Mouse (Mus musculus) spleen, adult 18-20 months (tissue): Measurements from ENCODE around the gene Shc2.

Experiments used
- DNase-seq, 2 experiments: peaks; one replicate each; pipeline ENCODE4 v3.0.0; 2022; ENCODE audit warnings: mixed read lengths in 2 of 2

Shc2 gene

GRCm38 (mm10) chr10:79637128-79638110 is at the start of gene Shc2:
Gene Shc2 (minus strand): TSS chr10:79637918.
- no peak for DNase-seq

DNA sequence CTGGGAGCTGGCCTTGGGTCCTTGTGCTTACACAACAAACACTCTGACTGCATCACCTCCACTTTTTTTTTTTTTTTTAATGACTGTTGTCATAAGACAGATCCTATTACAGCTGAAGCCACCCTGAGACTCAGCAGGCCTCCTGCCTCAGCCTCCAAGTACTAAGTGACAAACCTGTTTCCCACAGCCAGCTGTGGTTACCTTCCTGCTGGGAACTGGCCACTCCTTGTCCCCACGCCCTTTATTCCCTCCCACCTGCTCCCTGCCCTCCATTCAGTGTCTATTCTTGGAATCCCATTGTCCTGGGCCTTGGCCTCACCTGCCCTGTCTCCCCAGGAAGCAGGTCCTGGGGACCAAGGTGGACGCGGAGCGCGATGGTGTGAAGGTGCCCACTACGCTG is 49.8 kb upstream of the Shc2 start:
- no peak for DNase-seq

- no peak for DNase-seq
Measured at GRCm38 (mm10) chr10:79686691-79687090, 49.0 kb upstream of the Shc2 start.

GRCm38 (mm10) chr10:79686219-79686618 is 48.5 kb upstream of the Shc2 start:
- no peak for DNase-seq

- DNase-seq: no peak
Measured at GRCm38 (mm10) chr10:79684770-79685600, 47.3 kb upstream of the Shc2 start.

DNA sequence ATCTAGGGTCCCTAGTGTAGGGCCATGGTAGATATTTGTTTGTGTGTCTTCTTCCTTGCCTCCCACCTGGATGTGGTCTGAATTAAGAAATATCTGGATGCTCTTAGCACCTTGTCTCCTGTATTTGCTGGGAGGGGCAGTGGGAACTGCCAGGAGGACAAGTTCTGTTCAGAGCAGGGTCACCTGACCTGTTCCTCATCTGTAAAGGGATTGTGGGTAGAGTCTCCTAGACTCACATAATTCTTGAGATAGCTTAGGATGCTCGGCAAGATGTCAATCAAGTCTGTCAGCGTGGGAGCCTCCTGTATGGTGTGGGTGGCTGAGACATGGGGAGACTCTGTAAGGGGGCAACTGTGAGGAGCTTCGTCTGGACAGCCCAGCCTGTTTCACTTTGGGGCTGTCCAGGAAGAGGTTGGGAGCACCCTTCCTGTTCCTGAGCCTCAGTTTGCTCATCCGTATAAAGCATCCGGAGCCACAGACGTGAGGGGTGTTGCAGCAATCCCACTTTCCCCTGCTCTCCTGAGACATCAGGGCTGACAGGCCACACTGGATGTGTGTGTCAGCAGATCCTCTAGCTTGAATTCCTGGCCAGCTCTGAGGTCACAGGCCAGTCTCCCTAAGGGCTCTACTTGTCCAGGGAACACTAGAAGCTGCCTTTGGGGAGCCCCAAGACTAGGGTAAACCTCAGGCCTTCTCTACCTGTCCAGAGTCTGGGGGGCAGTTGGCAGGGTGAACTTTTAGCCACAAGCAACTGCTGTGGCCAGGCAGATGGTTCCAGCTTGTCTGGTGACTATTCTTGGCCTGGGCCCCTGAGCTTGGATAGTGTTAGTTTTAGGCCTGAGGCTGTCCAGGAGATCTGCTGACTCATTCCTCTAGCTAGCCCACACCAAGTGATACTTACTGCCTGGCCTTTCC is 46.3 kb upstream of the Shc2 start:
- no peak for DNase-seq

GRCm38 (mm10) chr10:79682916-79683582 is 45.3 kb upstream of the Shc2 start:
- DNase-seq: peak in 1 of 2 experiments; percentile 47

DNA sequence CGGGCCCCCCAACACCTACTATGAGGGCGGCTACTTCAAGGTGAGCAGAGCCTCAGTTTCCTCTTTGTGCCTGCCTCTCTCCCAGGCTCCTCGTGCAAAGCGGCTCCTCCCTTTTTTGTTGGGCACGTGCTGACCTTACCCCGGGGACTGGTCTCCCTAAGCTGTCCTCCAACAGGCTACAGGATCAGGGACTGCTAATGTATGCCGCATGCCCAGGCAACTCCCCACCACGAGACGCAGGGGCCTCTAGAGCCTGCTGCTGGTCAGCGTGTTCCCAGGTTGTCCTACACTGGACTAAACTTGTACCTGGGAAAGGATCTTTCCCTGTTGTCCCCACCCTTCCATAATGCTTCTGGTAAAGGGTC is 44.8 kb upstream of the Shc2 start:
- no peak for DNase-seq

DNA sequence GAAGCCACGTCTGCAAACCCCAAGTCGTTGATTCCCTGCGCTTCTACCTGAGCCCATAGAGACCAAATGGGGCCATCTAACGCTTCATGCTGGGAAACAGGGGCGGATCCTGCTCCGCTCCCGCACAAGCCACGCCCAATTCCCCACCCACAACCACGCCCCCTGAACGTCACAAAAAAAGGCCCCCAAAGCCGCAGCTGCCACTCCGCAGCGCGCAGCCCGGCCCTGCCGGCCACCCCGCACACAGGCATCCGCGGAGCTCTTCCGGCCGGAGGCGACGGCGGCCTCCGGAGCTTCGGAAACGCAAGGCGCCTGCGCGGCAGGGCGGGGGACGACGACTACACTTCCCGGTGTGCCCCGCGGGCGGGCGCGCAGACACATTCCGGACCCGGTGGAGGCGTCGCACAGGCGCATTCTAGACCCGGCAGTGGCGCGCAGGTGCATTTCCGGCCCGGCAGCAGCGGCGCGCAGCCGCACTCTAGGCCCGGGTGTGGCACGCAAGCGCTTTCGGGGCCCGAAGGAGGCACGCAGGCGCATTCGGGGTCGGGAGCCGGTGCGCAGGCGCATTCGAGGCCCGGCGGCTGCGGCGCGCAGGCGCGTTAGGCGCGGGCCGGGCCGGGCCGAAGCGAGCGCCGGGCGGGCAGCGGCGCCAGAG is 44.0 kb upstream of the Shc2 start, which contains the start of gene Cdc34:
TSS of gene Cdc34 (plus strand) at position 605 of the 655 bp plus-strand sequence.
- DNase-seq: peak; percentile 97 to 99

DNA sequence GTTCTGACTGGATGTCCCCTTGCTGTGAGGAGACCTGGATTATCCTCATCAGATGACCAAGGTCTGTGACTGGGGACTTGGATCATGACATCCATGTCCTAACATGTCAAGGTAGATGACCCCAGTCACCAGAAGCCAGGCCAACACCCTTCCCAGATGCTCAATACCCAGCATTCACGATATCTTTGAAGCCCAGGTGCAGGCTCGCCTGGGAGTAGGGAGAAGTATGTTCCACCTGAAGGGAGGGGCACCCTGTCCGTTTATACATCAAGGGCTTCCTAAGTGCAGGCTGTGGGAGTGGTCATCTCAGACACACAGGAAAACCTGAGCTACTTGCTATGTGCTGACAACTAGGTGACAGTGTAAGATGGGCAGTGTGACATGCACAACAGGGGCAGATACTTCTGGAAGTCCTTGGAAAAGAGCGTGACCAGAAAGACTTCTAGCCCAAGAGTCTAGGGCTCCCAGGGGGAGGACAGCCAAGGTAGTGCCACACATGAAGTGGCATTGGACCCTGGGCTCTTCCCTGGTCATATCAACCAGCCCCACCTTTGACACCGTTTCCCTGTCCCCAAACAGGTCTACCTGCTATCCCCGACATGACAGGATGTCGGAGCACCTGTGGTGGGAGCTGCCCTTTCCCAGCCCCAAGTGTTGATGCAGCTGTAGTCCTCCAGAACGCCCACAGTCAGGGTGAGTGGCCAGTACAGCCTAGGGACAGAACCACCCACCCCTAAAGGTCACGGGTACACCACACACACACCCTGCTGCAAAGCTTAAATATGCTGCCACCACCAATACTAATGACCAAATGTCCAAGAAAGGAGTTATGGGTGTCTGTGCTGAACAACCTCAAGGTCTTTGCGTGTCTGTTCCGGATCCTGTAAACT is 43.1 kb upstream of the Shc2 start:
- peak in 1 of 2 experiments; percentile 30 for DNase-seq

- no peak for DNase-seq
Measured at GRCm38 (mm10) chr10:79675346-79676035, 37.8 kb upstream of the Shc2 start.

DNA sequence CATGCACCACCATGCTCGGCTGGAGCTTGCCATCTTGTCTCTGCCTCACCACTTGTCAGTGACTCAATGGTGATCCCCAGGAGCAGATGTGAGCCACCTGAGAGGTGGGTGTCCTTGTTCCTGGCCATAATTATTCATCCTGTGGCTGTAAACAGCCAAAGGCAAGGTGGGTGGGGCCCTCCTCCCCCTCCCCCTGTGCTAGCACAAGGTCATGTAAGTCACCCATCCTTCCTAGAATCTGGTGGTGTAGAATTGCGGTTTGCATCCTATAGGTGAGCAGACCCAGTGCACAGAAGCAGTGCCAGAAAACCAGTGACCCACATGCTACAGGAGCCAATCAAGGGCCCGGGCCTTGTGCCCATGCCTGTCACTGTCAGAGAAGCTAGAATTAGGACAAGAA is 35.3 kb upstream of the Shc2 start:
- no peak for DNase-seq

DNA sequence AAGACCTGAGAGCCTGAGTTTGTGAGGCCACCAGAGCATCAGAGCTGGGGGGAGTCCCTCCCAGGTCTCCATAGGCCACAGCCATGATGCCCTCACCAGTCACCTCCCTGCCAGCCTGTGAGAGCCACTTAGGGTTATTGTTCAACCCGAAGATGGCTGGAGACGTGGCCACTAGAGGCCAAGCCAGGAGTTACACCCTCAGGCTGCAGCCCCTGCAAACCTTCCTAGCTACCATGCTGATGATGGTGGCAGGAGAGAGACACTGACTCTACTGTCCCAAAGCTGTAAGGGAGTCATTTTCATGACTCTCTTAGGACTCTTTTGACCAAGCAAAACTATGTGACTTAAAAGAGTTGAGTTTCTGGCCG is 34.4 kb upstream of the Shc2 start:
- no peak for DNase-seq

GRCm38 (mm10) chr10:79671396-79672087 is 33.8 kb upstream of the Shc2 start:
- no peak for DNase-seq

GRCm38 (mm10) chr10:79670071-79670888 is 32.6 kb upstream of the Shc2 start:
- no peak for DNase-seq

DNA sequence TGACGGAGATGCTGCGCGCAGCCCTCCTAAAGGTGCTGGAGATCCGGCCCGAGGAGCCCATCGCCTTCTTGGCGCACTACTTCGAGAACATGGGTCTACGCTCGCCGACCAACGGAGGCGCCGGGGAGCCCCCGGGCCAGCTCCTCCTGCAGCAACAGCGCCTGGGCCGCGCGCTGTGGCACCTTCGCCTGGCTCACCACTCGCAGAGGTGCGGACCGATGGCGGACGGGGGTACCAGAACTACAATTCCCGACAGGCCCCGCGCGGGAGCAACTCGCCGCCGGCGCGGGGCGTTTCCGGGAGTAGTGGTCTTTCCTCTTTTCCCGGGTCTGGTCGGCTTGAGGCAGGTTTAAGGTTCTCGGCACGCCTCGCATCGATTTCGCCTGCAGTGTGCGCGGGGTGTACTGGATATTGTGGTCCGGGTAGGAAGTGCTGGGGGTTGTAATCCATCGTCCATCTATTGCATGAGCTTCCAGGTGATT is 31.9 kb upstream of the Shc2 start:
- DNase-seq: peak; percentile 63 to 79

DNA sequence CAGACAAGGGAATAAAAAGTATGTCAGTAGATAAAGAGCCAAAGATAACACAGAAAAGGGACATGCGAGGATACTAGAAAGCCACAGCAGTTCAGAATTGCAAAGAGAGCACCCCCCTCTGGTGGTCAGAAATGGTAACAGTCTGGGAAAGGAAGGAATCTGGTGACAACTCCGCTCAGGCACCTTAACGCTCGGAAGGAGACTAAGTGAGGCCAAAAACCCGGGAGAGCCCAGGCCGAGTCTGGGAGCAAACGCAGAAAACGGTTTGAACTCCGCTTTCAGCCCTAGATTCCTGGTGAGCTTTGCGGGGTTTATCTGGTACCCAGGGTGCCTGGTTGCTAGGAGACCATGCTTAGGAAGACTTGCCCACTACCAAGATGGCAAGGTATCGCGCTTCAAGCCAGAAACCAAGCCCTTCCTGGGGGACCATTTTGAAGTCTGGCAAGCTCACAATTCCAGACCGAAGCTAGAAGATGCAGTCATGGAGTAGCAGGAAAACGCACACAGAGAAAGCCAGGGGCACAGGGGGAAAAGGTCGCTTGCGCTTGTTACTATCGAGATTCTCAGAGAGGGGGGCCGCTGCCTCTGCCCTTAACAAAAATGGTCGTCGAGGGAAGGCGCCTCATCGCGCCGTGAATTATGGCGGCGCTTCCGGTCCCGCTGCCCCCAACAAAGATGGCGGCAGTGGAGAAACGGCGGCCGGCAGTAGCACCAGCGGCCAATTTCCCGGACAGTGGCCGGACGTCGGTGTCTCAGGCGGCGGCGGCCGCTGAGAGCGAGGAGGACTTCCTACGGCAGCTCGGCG is 31.3 kb upstream of the Shc2 start, which contains the start of gene Tpgs1:
TSS of gene Tpgs1 (plus strand) at position 599 of the 805 bp plus-strand sequence.
- peak; percentile 75 to 83 for DNase-seq
